Mouse (Mus musculus): ENCODE measurements around the gene Kremen2. TPM values are rescaled to one million over a fixed set of nuclear protein-coding genes. Genes with fewer than 3 reads are reported as not detected.

Gene Kremen2
- total RNA-seq, 2 experiments from 2014 or later: not detected

- DNase-seq: no peak
Observed at GRCm38 (mm10) chr17:23734341-23734740, 11.3 kb downstream of the Kremen2 start.

- no peak for DNase-seq
Observed at GRCm38 (mm10) chr17:23730441-23730840, 15.2 kb downstream of the Kremen2 start.

- DNase-seq: peak; percentile 88
Observed at GRCm38 (mm10) chr17:23726758-23727142, 18.9 kb downstream of the Kremen2 start.

- DNase-seq: peak; percentile 94
Observed at GRCm38 (mm10) chr17:23725999-23726757, 19.5 kb downstream of the Kremen2 start, which contains the start of gene Pkmyt1. Gene Pkmyt1, plus strand, starts transcription at chr17:23726336.

GRCm38 (mm10) chr17:23725477-23725876, 20.2 kb downstream of the Kremen2 start:
- DNase-seq: no peak

GRCm38 (mm10) chr17:23722376-23723125, 23.1 kb downstream of the Kremen2 start, which contains the start of gene 1520401A03Rik:
Gene 1520401A03Rik, minus strand, starts transcription at chr17:23722783.
- no peak for DNase-seq

GRCm38 (mm10) chr17:23721886-23722285, 23.7 kb downstream of the Kremen2 start:
- DNase-seq: no peak

- no peak for DNase-seq
Observed at GRCm38 (mm10) chr17:23719455-23719854, 26.2 kb downstream of the Kremen2 start.

GRCm38 (mm10) chr17:23717003-23717402, 28.6 kb downstream of the Kremen2 start:
- no peak for DNase-seq

GRCm38 (mm10) chr17:23706212-23706611, 39.4 kb downstream of the Kremen2 start:
- peak; percentile 41 for DNase-seq

- DNase-seq: no peak
Observed at GRCm38 (mm10) chr17:23705525-23706104, 40.0 kb downstream of the Kremen2 start.

GRCm38 (mm10) chr17:23704741-23705140, 40.9 kb downstream of the Kremen2 start:
- DNase-seq: no peak

GRCm38 (mm10) chr17:23703301-23703700, 42.3 kb downstream of the Kremen2 start:
- DNase-seq: no peak

GRCm38 (mm10) chr17:23700079-23700478, 45.6 kb downstream of the Kremen2 start:
- peak; percentile 92 for DNase-seq

GRCm38 (mm10) chr17:23699131-23700077, 46.2 kb downstream of the Kremen2 start:
- peak; percentile 61 for DNase-seq

- DNase-seq: no peak
Observed at GRCm38 (mm10) chr17:23695801-23696200, 49.8 kb downstream of the Kremen2 start.

GRCm38 (mm10) chr17:23694491-23694890, 51.1 kb downstream of the Kremen2 start:
- no peak for DNase-seq
